Mouse (Mus musculus) testis, adult 2 months (tissue): ENCODE measurements around the gene Kcnq1.

Source experiments
- CTCF ChIP-seq: fragments of 200-500 bp; IDR thresholded peaks from 2 replicates; pipeline ENCODE4 v1.5.1; 2012; ENCODE audit warnings: low read depth, mild to moderate bottlenecking, inconsistent platforms, low read length, moderate library complexity; ENCODE audit not compliant: control insufficient read depth, insufficient read depth, insufficient replicate concordance
- POLR2A ChIP-seq: fragments of 200-500 bp; IDR thresholded peaks from 2 replicates; pipeline ENCODE4 v1.6.1; 2012; ENCODE audit warnings: low read depth, mild to moderate bottlenecking, inconsistent platforms, low read length, moderate library complexity; ENCODE audit not compliant: control insufficient read depth

DNA sequence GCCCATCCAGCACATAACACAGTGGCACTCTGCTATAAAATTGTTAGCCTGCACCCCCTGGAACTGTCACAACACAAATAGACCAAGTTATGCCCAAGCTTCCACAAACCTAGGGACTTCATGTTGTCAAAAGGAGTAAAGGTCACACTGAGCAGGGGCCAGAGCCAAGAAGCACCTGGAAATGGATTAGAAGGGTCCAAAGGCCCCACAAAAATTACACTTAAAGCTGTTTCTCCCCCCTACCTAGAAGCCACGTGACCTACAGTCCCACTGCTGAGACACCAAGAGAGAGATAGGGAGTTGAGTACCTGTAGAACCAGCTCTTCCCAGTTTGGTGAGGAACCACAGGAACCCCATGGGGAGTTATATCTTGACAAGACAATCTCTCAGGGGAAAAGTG, 253.6 kb downstream of the Kcnq1 start:
- TF ChIP-seq CTCF (no peak), POLR2A (no peak)
